Mouse (Mus musculus): ENCODE measurements around the gene Syp. TPM values are rescaled to one million over a fixed set of nuclear protein-coding genes. Genes with fewer than 3 reads are reported as not detected.

Syp gene
- polyA plus RNA-seq (2012; rRNA removed) = 1,108 and 1,136 TPM in 2 replicates

GRCm38 (mm10) chrX:7638401-7639091 lies at the start of gene Syp:
Gene Syp (plus strand): TSS chrX:7638471.
- peak within 1 kb of the TSS; percentile 92 for H3K4me3 ChIP-seq (ENCODE audit: insufficient read depth, low read length)
- no peak for TF ChIP-seq CTCF (IDR thresholded peaks at IDR 0.05; ENCODE audit: extremely low read depth, insufficient read depth, low read length)
- H3K4me1 ChIP-seq (ENCODE audit: control insufficient read depth, insufficient read depth, low read length) = peaks cover 5% of the 10 kb centered on the region
- peak within 1 kb of the TSS; percentile 93 for H3K27ac ChIP-seq (ENCODE audit: insufficient read depth, low read length)

GRCm38 (mm10) chrX:7595371-7595770 lies 42.9 kb upstream of the Syp start:
- Histone ChIP-seq H3K4me1 (ENCODE audit: control insufficient read depth, insufficient read depth, low read length) (no peaks in the 10 kb centered on the region), H3K4me3 (ENCODE audit: insufficient read depth, low read length) (no peak overlapping the region), H3K27ac (ENCODE audit: insufficient read depth, low read length) (no peak overlapping the region)
- TF ChIP-seq POLR2A (IDR thresholded peaks at IDR 0.05; ENCODE audit: extremely low read depth, insufficient read depth, low read length) (no peak), CTCF (IDR thresholded peaks at IDR 0.05; ENCODE audit: extremely low read depth, insufficient read depth, low read length) (no peak)

DNA sequence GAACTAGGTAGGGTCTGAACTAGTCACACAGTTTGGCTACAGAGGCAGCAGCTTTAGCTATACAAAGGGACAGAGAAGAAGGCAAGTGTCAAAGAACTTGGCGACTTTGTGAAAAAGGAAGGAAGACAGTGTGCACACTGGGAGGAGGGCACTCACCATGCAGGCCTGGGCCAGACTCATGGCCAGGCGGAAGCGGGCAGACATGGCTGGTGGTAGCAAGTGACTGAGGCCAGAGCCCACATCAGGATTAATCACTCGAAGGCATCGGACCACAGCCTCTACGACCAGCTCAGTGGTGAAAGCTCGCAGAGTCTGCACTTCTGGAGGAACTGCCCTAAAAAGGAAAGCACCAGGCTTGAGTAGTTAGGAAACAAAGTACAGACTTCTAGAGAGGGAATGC lies 34.3 kb upstream of the Syp start:
- TF ChIP-seq CTCF (IDR thresholded peaks at IDR 0.05; ENCODE audit: extremely low read depth, insufficient read depth, low read length) (no peak), POLR2A (IDR thresholded peaks at IDR 0.05; ENCODE audit: extremely low read depth, insufficient read depth, low read length) (no peak)
- H3K4me3 ChIP-seq (ENCODE audit: insufficient read depth, low read length) = no peak overlapping the region
- H3K27ac ChIP-seq (ENCODE audit: insufficient read depth, low read length) = no peak overlapping the region
- H3K4me1 ChIP-seq (ENCODE audit: control insufficient read depth, insufficient read depth, low read length) = no peaks in the 10 kb centered on the region

DNA sequence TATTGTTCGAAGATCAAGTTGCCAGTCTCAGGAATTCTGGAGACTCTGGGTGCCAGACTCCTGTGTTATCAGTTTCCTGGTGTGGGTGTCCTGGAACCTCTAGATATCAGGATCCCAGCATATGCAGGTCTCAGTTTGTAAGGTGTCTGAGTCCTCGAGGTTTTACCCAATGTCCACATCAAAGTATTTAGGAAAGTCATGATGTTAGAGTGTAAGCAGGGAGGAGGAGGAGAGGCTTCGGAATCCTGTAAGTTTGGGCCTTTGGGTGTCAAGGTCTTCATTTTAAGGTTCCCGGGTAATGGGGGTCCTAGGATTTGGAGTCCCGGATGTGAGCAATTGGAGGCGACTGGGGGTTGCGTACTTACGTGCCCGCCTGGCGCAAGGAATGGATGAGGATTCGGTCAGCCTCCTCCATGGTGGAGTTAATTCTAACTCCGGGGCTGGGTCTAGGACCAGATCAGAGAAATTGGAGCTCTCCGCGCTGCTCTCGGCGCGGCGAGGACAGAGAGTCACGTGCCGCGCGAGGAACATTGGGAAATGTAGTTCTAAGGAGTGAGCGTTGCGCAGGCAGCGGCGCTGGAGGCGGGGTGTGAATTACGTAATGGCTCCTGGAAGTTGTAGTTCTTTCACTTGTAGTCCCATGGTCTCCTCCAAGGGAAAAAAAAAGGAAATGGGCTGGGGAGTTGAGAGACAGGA lies 33.2 kb upstream of the Syp start, which contains the start of gene Ccdc22:
Ccdc22 (minus strand) TSS at position 639 of the 696 bp plus-strand sequence.
- Histone ChIP-seq H3K27ac (ENCODE audit: insufficient read depth, low read length) (0 out of 2 replicates have a peak within 1 kb of the TSS, but pooled peaks have one; percentile 27), H3K4me3 (ENCODE audit: insufficient read depth, low read length) (peak within 1 kb of the TSS; percentile 69), H3K4me1 (ENCODE audit: control insufficient read depth, insufficient read depth, low read length) (no peaks in the 10 kb centered on the region)
- TF ChIP-seq POLR2A (IDR thresholded peaks at IDR 0.05; ENCODE audit: extremely low read depth, insufficient read depth, low read length) (peak; percentile 55; the same call in 1 of the 2 replicates), CTCF (IDR thresholded peaks at IDR 0.05; ENCODE audit: extremely low read depth, insufficient read depth, low read length) (no peak)

- Histone ChIP-seq H3K27ac (ENCODE audit: insufficient read depth, low read length) (no peak overlapping the region), H3K4me3 (ENCODE audit: insufficient read depth, low read length) (peak overlapping the region; percentile 69; the same call in 1 of the 2 replicates), H3K4me1 (ENCODE audit: control insufficient read depth, insufficient read depth, low read length) (no peaks in the 10 kb centered on the region)
- TF ChIP-seq CTCF (IDR thresholded peaks at IDR 0.05; ENCODE audit: extremely low read depth, insufficient read depth, low read length) = no peak
- TF ChIP-seq POLR2A (IDR thresholded peaks at IDR 0.05; ENCODE audit: extremely low read depth, insufficient read depth, low read length) = no peak
These were observed 32.7 kb upstream of the Syp start for GRCm38 (mm10) chrX:7605575-7605941.

- no peak within 1 kb of the TSS for H3K4me3 ChIP-seq (ENCODE audit: insufficient read depth, low read length)
- TF ChIP-seq CTCF (IDR thresholded peaks at IDR 0.05; ENCODE audit: extremely low read depth, insufficient read depth, low read length) (no peak), POLR2A (IDR thresholded peaks at IDR 0.05; ENCODE audit: extremely low read depth, insufficient read depth, low read length) (no peak)
- no peak within 1 kb of the TSS for H3K27ac ChIP-seq (ENCODE audit: insufficient read depth, low read length)
- H3K4me1 ChIP-seq (ENCODE audit: control insufficient read depth, insufficient read depth, low read length) = 0 out of 2 replicates have a peak, but pooled peaks cover 2% of the 10 kb centered on the region
These were observed 31.5 kb upstream of the Syp start, which contains the start of gene Cacna1f for GRCm38 (mm10) chrX:7606783-7607182. Gene Cacna1f (plus strand): TSS chrX:7607083.

- Histone ChIP-seq H3K4me1 (ENCODE audit: control insufficient read depth, insufficient read depth, low read length) (0 out of 2 replicates have a peak, but pooled peaks cover 2% of the 10 kb centered on the region), H3K4me3 (ENCODE audit: insufficient read depth, low read length) (peak overlapping the region; percentile 67), H3K27ac (ENCODE audit: insufficient read depth, low read length) (peak overlapping the region; percentile 90)
- peak; percentile 38; the same call in 1 of the 2 replicates for TF ChIP-seq POLR2A (IDR thresholded peaks at IDR 0.05; ENCODE audit: extremely low read depth, insufficient read depth, low read length)
- no peak for TF ChIP-seq CTCF (IDR thresholded peaks at IDR 0.05; ENCODE audit: extremely low read depth, insufficient read depth, low read length)
These were observed 28.2 kb upstream of the Syp start for GRCm38 (mm10) chrX:7610035-7610434.

DNA sequence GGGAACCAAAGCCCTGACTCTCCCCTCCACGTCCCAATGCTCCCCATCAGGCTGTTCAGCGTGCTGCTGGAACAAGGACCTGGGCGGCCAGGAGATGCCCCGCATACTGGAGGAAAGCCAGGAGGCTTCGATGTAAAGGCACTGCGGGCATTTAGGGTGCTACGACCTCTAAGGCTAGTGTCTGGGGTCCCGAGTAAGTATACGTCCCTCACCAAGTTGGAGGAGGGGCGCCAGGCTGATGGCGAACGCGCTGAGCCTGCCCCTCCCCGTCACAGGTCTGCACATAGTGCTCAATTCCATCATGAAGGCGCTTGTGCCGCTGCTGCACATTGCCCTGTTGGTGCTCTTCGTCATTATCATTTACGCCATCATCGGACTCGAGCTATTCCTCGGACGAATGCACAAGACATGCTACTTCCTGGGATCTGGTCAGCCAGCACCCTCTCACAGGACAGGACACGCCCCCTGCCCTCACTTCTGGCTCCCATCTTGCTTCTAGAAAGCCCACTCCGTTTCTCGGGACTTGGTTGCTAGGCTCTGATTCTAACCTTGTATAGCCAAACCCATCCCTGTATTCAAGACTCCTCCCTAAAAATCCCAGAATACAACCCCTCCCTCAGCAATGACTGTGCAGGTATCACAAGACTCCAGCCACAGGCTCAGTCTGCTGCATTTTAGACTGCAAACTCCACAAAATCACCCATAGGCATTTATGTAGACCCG lies 27.6 kb upstream of the Syp start:
- TF ChIP-seq POLR2A (IDR thresholded peaks at IDR 0.05; ENCODE audit: extremely low read depth, insufficient read depth, low read length) (0 out of 2 replicates have a peak, but pooled peaks have one; percentile 14), CTCF (IDR thresholded peaks at IDR 0.05; ENCODE audit: extremely low read depth, insufficient read depth, low read length) (no peak)
- H3K4me1 ChIP-seq (ENCODE audit: control insufficient read depth, insufficient read depth, low read length) = 0 out of 2 replicates have a peak, but pooled peaks cover 2% of the 10 kb centered on the region
- H3K4me3 ChIP-seq (ENCODE audit: insufficient read depth, low read length) = peak overlapping the region; percentile 67
- H3K27ac ChIP-seq (ENCODE audit: insufficient read depth, low read length) = peak overlapping the region; percentile 90

GRCm38 (mm10) chrX:7617889-7618551 lies 20.3 kb upstream of the Syp start:
- Histone ChIP-seq H3K4me3 (ENCODE audit: insufficient read depth, low read length) (no peak overlapping the region), H3K27ac (ENCODE audit: insufficient read depth, low read length) (no peak overlapping the region), H3K4me1 (ENCODE audit: control insufficient read depth, insufficient read depth, low read length) (0 out of 2 replicates have a peak, but pooled peaks cover 1% of the 10 kb centered on the region)
- no peak for TF ChIP-seq CTCF (IDR thresholded peaks at IDR 0.05; ENCODE audit: extremely low read depth, insufficient read depth, low read length)
- no peak for TF ChIP-seq POLR2A (IDR thresholded peaks at IDR 0.05; ENCODE audit: extremely low read depth, insufficient read depth, low read length)
